Mouse (Mus musculus) kidney, postnatal 36 days (tissue): ENCODE measurements around the gene Dbn1.
"Not testable (repeated sequence)": the region's sequence is repeated elsewhere in the genome, so short reads cannot be mapped to it uniquely, and the experiment has no call there.

Experiments used
- DNase-seq, 2 experiments: peaks; one replicate each; pipeline ENCODE4 v3.0.0; 2021 to 2022; ENCODE audit warnings: mixed read lengths in 2 of 2

Dbn1 gene

GRCm38 (mm10) chr13:55449679-55450441, 38.1 kb downstream of the Dbn1 start:
- no peak for DNase-seq

- DNase-seq: no peak
Observed at GRCm38 (mm10) chr13:55449205-55449604, 38.7 kb downstream of the Dbn1 start.

GRCm38 (mm10) chr13:55448131-55448530, 39.8 kb downstream of the Dbn1 start:
- DNase-seq: no peak

GRCm38 (mm10) chr13:55447543-55447943, 40.4 kb downstream of the Dbn1 start:
- no peak for DNase-seq

- DNase-seq: no peak
Observed at GRCm38 (mm10) chr13:55446483-55447105, 41.3 kb downstream of the Dbn1 start.

GRCm38 (mm10) chr13:55445361-55446091, 42.4 kb downstream of the Dbn1 start:
- no peak for DNase-seq

GRCm38 (mm10) chr13:55444937-55445315, 43.0 kb downstream of the Dbn1 start, which contains the start of gene Grk6:
Gene Grk6, plus strand, starts transcription at chr13:55445072.
- DNase-seq: peak; percentile 99 to 100

GRCm38 (mm10) chr13:55444286-55444936, 43.5 kb downstream of the Dbn1 start:
- DNase-seq: peak; percentile 83 to 90

GRCm38 (mm10) chr13:55443799-55444285, 44.1 kb downstream of the Dbn1 start:
- DNase-seq: no peak

- not testable (repeated sequence) for DNase-seq
Observed at GRCm38 (mm10) chr13:55437111-55437629, 50.7 kb downstream of the Dbn1 start.

- DNase-seq: no peak
Observed at GRCm38 (mm10) chr13:55431889-55432685, 55.8 kb downstream of the Dbn1 start.

- no peak for DNase-seq
Observed at GRCm38 (mm10) chr13:55430566-55430965, 57.3 kb downstream of the Dbn1 start.

GRCm38 (mm10) chr13:55429226-55429888, 58.6 kb downstream of the Dbn1 start:
- peak; percentile 84 to 85 for DNase-seq

GRCm38 (mm10) chr13:55426613-55427012, 61.3 kb downstream of the Dbn1 start, which contains the start of gene F12:
Gene F12, minus strand, starts transcription at chr13:55426793.
- DNase-seq: no peak
